Mouse (Mus musculus): ENCODE data around the gene Pold2.

- TF ChIP-seq CTCF (conservative IDR thresholded peaks at IDR 0.05; ENCODE audit: insufficient read depth, insufficient read length, low read depth, low read length) (no peak), POLR2A (IDR thresholded peaks at IDR 0.05; ENCODE audit: low read depth, low read length) (no peak)
Measured at GRCm38 (mm10) chr11:5846639-5847345, 31.3 kb downstream of the Pold2 start.

Data from kidney, adult 2 months (tissue).